Mouse (Mus musculus) lung, adult 2 months (tissue): ENCODE results near the gene Tbx1. TPM values are rescaled to one million over a fixed set of nuclear protein-coding genes. Genes with fewer than 3 reads are reported as not detected.

Experiments
- DNase-seq: peaks from one replicate; pipeline ENCODE4 v3.0.0; 2022
- H3K4me1 ChIP-seq: fragments of 200-500 bp; 2 replicates; pipeline ENCODE4 v1.6.1; 2011; ENCODE audit warnings: low read length; ENCODE audit not compliant: control insufficient read depth, insufficient read depth
- H3K4me3 ChIP-seq: fragments of 200-500 bp; replicated peaks from 2 replicates; pipeline ENCODE3; 2011; ENCODE audit warnings: low read depth, mild to moderate bottlenecking, control low read depth, low read length; ENCODE audit errors: extremely low read depth
- CTCF ChIP-seq: fragments of 200-500 bp; IDR thresholded peaks from 2 replicates; pipeline ENCODE4 v1.5.1; 2011; ENCODE audit warnings: mild to moderate bottlenecking, low read length, control low read depth; ENCODE audit not compliant: insufficient read depth
- POLR2A ChIP-seq: fragments of 200-500 bp; IDR thresholded peaks from 2 replicates; pipeline ENCODE4 v1.6.1; 2011; ENCODE audit warnings: low read depth, mild to moderate bottlenecking, control low read depth, low read length, borderline replicate concordance; ENCODE audit errors: extremely low read depth
- WGBS: fragments of 180-500 bp; shearing (Covaris S2); methylation state at CpG from one replicate; pipeline ENCODE4 v1.1.7; 2018; 5-methylcytosine and 5-hydroxymethylcytosine counted together
- polyA plus RNA-seq: library from polyadenylated mRNA; depleted of rRNA; stranded (reverse); fragments of >200 nt; gene quantifications from 2 replicates; pipeline ENCODE4 v1.2.3, GENCODE M21; 2012

Gene Tbx1
- polyA plus RNA-seq, 1 experiment: 32.5 TPM

DNA sequence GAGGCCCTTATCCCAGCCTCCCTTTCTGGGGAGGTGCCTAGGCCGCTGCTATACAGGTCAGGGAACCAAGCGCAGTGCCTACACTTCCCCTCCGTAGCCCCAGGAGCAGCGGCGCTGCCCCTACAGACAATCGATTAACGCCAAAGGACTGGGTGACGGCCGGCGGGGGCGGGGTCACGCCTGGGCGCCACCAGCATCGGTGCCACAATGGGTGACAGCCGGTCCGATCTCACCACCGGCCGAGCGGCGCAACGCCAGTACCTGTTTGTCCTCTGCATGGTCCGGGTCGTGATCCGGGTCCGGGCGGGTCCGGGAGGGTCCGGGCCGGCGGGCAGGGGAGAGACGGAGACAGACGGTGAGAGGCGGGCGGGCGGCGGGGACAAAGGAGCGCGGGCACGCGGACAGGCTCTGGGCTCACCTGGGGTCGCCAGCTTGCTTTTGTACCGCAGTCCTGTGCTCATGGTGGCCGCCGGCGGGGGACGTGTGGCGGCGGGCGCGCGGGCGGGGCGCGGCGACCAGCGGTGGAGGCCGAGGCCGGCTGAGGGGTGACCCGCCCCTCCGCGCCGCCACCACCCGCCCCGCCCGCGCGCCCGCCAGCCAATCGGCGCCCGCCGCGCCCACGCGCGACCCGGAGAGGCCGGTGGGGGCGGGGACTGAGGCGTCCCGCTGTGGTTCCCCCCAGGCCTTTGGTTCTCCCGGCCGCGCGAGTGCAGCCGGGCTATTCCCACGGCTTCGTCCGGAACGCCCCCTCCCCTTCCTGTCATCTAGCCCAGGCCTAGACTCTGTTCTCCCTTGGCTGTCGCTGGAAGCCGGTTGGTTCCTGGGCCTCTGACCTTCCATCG lies 39.1 kb upstream of the Tbx1 start, which contains the start of gene Sept5:
Gene Sept5, minus strand, starts transcription at position 565 of the 842 bp plus-strand sequence.
- TF ChIP-seq POLR2A: no peak
- TF ChIP-seq CTCF: no peak
- DNase-seq: peak; percentile 60
- WGBS: 1% methylated on average over 70 of the region's 93 CpGs
- peak within 1 kb of the TSS; percentile 77 for H3K4me3 ChIP-seq
- H3K4me1 ChIP-seq: no peaks in the 10 kb centered on the region

- DNase-seq: no peak
- TF ChIP-seq POLR2A (no peak), CTCF (no peak)
- Histone ChIP-seq H3K4me1 (no peaks in the 10 kb centered on the region), H3K4me3 (no peak overlapping the region)
- WGBS: 45% methylated on average over 2 of the region's 2 CpGs
Observed at GRCm38 (mm10) chr16:18628948-18629340, 38.5 kb upstream of the Tbx1 start.

- no peak for TF ChIP-seq CTCF
- TF ChIP-seq POLR2A: no peak
- WGBS: 79% methylated on average over 7 of the region's 7 CpGs
- no peaks in the 10 kb centered on the region for H3K4me1 ChIP-seq
- DNase-seq: no peak
- peak overlapping the region; percentile 5 for H3K4me3 ChIP-seq
Observed at GRCm38 (mm10) chr16:18628206-18628947, 37.9 kb upstream of the Tbx1 start.

DNA sequence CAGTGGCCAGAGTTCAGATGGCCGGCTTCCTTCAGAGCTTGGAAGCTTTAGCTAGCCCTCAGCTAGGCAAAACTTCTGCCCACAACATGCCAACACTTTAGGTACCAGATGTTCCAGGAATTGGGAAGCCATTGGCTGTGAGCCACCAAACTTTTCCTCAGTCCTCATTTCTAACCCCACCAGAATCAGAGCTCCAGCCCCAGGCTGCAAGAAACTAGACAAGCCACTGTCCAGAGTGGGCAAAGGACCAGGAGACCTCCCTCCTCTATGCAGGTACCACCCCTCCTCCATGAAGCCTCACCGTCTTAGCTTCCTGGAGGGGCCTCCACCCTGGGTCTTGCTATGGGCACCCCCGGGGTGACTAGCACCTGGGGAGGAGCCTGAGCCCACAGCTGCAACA lies 36.7 kb upstream of the Tbx1 start:
- Histone ChIP-seq H3K4me3 (no peak overlapping the region), H3K4me1 (no peaks in the 10 kb centered on the region)
- no peak for DNase-seq
- TF ChIP-seq POLR2A (no peak), CTCF (no peak)
- 57% methylated on average over 3 of the region's 3 CpGs for WGBS

DNA sequence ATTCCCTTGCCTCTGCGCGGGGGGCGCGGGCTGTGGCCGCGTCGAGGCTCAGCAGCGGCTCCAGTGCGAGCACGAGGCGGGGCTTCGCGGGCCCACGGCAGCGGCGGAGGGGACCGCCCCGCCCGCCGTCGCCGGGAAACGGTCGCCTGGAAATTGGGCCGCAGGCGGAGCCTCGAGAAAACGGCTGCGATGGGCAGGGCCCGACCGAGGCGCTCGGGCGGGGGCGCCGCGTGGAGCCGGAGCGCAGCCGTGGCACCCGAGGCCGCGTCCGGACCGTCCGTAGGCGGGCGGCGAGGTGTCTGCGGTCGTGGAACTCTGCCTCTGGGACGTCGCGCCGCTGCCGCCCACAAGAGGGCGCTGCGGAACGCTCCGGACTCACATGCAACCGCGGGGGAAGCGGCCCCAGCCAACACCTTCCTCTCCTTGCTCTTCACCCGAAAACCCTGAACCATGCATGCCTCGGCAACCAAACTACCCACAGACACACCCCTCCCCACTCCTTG lies 36.0 kb upstream of the Tbx1 start, which contains the start of gene Gm49601:
Gene Gm49601, minus strand, starts transcription at position 52 of the 503 bp plus-strand sequence.
- TF ChIP-seq CTCF (peak; percentile 63), POLR2A (no peak)
- Histone ChIP-seq H3K4me3 (peak within 1 kb of the TSS; percentile 12), H3K4me1 (peaks cover 2% of the 10 kb centered on the region; the same call in 1 of the 2 replicates)
- WGBS: under 1% methylated on average over 62 of the region's 65 CpGs
- peak; percentile 80 for DNase-seq

- TF ChIP-seq CTCF: no peak
- no peak for TF ChIP-seq POLR2A
- WGBS: 21% methylated on average over 26 of the region's 26 CpGs
- DNase-seq: no peak
- Histone ChIP-seq H3K4me3 (peak overlapping the region; percentile 12), H3K4me1 (peaks cover 3% of the 10 kb centered on the region; the same call in 1 of the 2 replicates)
Observed at GRCm38 (mm10) chr16:18625791-18626311, 35.4 kb upstream of the Tbx1 start.

DNA sequence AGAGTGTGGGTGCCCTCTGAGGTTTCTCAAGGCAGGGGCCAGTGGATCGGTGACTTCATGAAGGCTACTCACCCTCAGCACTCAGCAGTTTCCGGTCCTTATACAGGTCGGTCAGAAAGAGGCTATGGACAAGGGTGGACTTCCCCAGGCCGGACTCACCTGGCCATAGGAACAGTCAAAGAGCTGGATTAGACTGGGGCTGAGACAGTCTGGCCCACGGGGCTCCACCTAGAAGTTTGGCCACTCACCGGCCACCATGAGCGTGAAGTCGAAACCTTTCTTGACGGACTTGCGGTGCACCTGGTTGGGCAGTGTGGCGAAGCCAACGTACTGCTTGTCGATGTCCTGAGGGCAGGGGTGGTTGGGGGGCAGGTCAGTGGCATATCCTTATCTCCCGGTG lies 34.6 kb upstream of the Tbx1 start:
- no peak overlapping the region for H3K4me3 ChIP-seq
- no peak for DNase-seq
- 71% methylated on average over 14 of the region's 14 CpGs for WGBS
- TF ChIP-seq POLR2A (no peak), CTCF (no peak)
- peaks cover 3% of the 10 kb centered on the region; the same call in 1 of the 2 replicates for H3K4me1 ChIP-seq

GRCm38 (mm10) chr16:18624641-18625040 lies 34.2 kb upstream of the Tbx1 start:
- no peak for TF ChIP-seq CTCF
- no peak for TF ChIP-seq POLR2A
- 68% methylated on average over 15 of the region's 15 CpGs for WGBS
- Histone ChIP-seq H3K4me3 (no peak overlapping the region), H3K4me1 (peaks cover 3% of the 10 kb centered on the region; the same call in 1 of the 2 replicates)
- no peak for DNase-seq

- peaks cover 5% of the 10 kb centered on the region for H3K4me1 ChIP-seq
- 77% methylated on average over 15 of the region's 15 CpGs for WGBS
- no peak for DNase-seq
- no peak overlapping the region for H3K4me3 ChIP-seq
- no peak for TF ChIP-seq CTCF
- no peak for TF ChIP-seq POLR2A
Observed at GRCm38 (mm10) chr16:18623751-18624540, 33.5 kb upstream of the Tbx1 start.
